Mouse (Mus musculus): ENCODE data around the gene Gorasp2. TPM values are rescaled to one million over a fixed set of nuclear protein-coding genes. Genes with fewer than 3 reads are reported as not detected.

The Gorasp2 gene
- total RNA-seq, 2 experiments from 2014 or later: 67.3 to 72.1 TPM

GRCm38 (mm10) chr2:70727089-70727488 is 65.7 kb downstream of the Gorasp2 start:
- intact Hi-C loops (cut with DNase I): no loop called here
- no peak for DNase-seq

GRCm38 (mm10) chr2:70735534-70735933 is 74.2 kb downstream of the Gorasp2 start:
- intact Hi-C loops (cut with DNase I): no loop called here
- no peak for DNase-seq

- intact Hi-C loops (cut with DNase I): no loop called here
- DNase-seq: no peak
Observed at GRCm38 (mm10) chr2:70736008-70736407, 74.6 kb downstream of the Gorasp2 start.

GRCm38 (mm10) chr2:70741901-70742300 is 80.5 kb downstream of the Gorasp2 start:
- intact Hi-C loops (cut with DNase I): no loop called here

GRCm38 (mm10) chr2:70742588-70742987 is 81.2 kb downstream of the Gorasp2 start:
- no peak for DNase-seq
- intact Hi-C loops (cut with DNase I): no loop called here

More at GRCm38 (mm10) chr2:70741901-70742300, 80.5 kb downstream of the Gorasp2 start:
- no peak for DNase-seq

GRCm38 (mm10) chr2:70751655-70752054 is 90.3 kb downstream of the Gorasp2 start:
- no peak for DNase-seq
- intact Hi-C loops (cut with DNase I): no loop called here

GRCm38 (mm10) chr2:70752149-70752548 is 90.8 kb downstream of the Gorasp2 start:
- no peak for DNase-seq
- intact Hi-C loops (cut with DNase I): no loop called here

Other genes starting within 250 kb of the Gorasp2 start
- gene Sp5, start 186.7 kb upstream of the Gorasp2 start, total RNA-seq (2021): not detected
- gene Erich2, start 152.8 kb upstream of the Gorasp2 start, total RNA-seq (2021): not detected
- 1 to 10 TPM; 1.1 to 1.6 TPM for gene Gad1, start 108.5 kb upstream of the Gorasp2 start, total RNA-seq (2021)
- gene Gm26558, start 532 bp downstream of the Gorasp2 start, total RNA-seq (2021): under 1 TPM in 1 of 2 experiments, not detected in 1; 0.30 TPM
- 10 to 100 TPM; 28.9 to 33.9 TPM for gene Tlk1, start 164.2 kb downstream of the Gorasp2 start, total RNA-seq (2021)